Mouse (Mus musculus): Measurements from ENCODE around the gene Plxnb3. TPM values are rescaled to one million over a fixed set of nuclear protein-coding genes. Genes with fewer than 3 reads are reported as not detected.

Plxnb3 gene
- polyA plus RNA-seq (2012; fragmentation: generic; extraction: Trizol), result under 1 TPM; 0.01 to 0.14 TPM

GRCm38 (mm10) chrX:73756334-73757140 is at the start of gene Plxnb3:
Gene Plxnb3, plus strand, starts transcription at chrX:73757090.

GRCm38 (mm10) chrX:73716109-73716661 is 40.7 kb upstream of the Plxnb3 start, which contains the start of the genes Bcap31 and Abcd1:
Gene Bcap31, minus strand, starts transcription at chrX:73716175.
Gene Abcd1, plus strand, starts transcription at chrX:73716597.

GRCm38 (mm10) chrX:73774168-73774760 is 17.4 kb downstream of the Plxnb3 start, which contains the start of gene Srpk3:
Gene Srpk3, plus strand, starts transcription at chrX:73774405.

GRCm38 (mm10) chrX:73786364-73787224 is 29.7 kb downstream of the Plxnb3 start, which contains the start of the genes Idh3g and Ssr4:
Gene Idh3g, minus strand, starts transcription at chrX:73786897.
Gene Ssr4, plus strand, starts transcription at chrX:73787028.

Other genes with a start within 250 kb of the Plxnb3 start
- gene Dusp9, start 117.7 kb upstream of the Plxnb3 start, polyA plus RNA-seq (2012; fragmentation: generic; extraction: Trizol), result under 1 TPM in 1 of 2 experiments, not detected in 1; 0.01 TPM
- under 1 TPM in 1 of 2 experiments, not detected in 1; 0.04 TPM for gene Pnck, start 97.0 kb upstream of the Plxnb3 start, polyA plus RNA-seq (2012; fragmentation: generic; extraction: Trizol)
- 10 to 100 TPM; 44.2 to 57.7 TPM for gene Slc6a8, start 83.9 kb upstream of the Plxnb3 start, polyA plus RNA-seq (2012; fragmentation: generic; extraction: Trizol)
- 100 to 1,000 TPM; 193 to 264 TPM for gene Bcap31, start 40.9 kb upstream of the Plxnb3 start, polyA plus RNA-seq (2012; fragmentation: generic; extraction: Trizol)
- gene Abcd1, start 40.5 kb upstream of the Plxnb3 start, polyA plus RNA-seq (2012; fragmentation: generic; extraction: Trizol), result 10 to 100 TPM in 1 of 2 experiments, 1 to 10 TPM in 1; 9.6 to 31.9 TPM
- under 1 TPM; 0.05 TPM for gene Srpk3, start 17.3 kb downstream of the Plxnb3 start, polyA plus RNA-seq (2012; fragmentation: generic; extraction: Trizol)
- gene Idh3g, start 29.8 kb downstream of the Plxnb3 start, polyA plus RNA-seq (2012; fragmentation: generic; extraction: Trizol), result 100 to 1,000 TPM; 163 to 221 TPM
- gene Ssr4, start 29.9 kb downstream of the Plxnb3 start, polyA plus RNA-seq (2012; fragmentation: generic; extraction: Trizol), result 100 to 1,000 TPM; 325 to 480 TPM
- gene Pdzd4, start 67.9 kb downstream of the Plxnb3 start, polyA plus RNA-seq (2012; fragmentation: generic; extraction: Trizol), result 10 to 100 TPM in 1 of 2 experiments, 1 to 10 TPM in 1; 6.4 to 20.0 TPM
- gene Avpr2, start 135.0 kb downstream of the Plxnb3 start, polyA plus RNA-seq (2012; fragmentation: generic; extraction: Trizol), result under 1 TPM in 1 of 2 experiments, not detected in 1; 0.04 TPM
- gene L1cam, start 139.0 kb downstream of the Plxnb3 start, polyA plus RNA-seq (2012; fragmentation: generic; extraction: Trizol), result 1 to 10 TPM in 1 of 2 experiments, under 1 TPM in 1; 0.99 to 3.3 TPM
- under 1 TPM; 0.06 to 0.70 TPM for gene Arhgap4, start 164.8 kb downstream of the Plxnb3 start, polyA plus RNA-seq (2012; fragmentation: generic; extraction: Trizol)
- gene Naa10, start 164.9 kb downstream of the Plxnb3 start, polyA plus RNA-seq (2012; fragmentation: generic; extraction: Trizol), result 100 to 1,000 TPM; 112 to 318 TPM
- gene Renbp, start 173.8 kb downstream of the Plxnb3 start, polyA plus RNA-seq (2012; fragmentation: generic; extraction: Trizol), result 100 to 1,000 TPM in 1 of 2 experiments, 10 to 100 TPM in 1; 72.0 to 105 TPM
- gene Hcfc1, start 209.3 kb downstream of the Plxnb3 start, polyA plus RNA-seq (2012; fragmentation: generic; extraction: Trizol), result 10 to 100 TPM; 20.7 to 43.7 TPM

Data from C3H10T1/2 (cell line).